Mouse (Mus musculus): Measurements from ENCODE around the gene Apol10b. TPM values are rescaled to one million over a fixed set of nuclear protein-coding genes. Genes with fewer than 3 reads are reported as not detected.
"Not testable (repeated sequence)": the region's sequence is repeated elsewhere in the genome, so short reads cannot be mapped to it uniquely, and the experiment has no call there.

The Apol10b gene
- polyA plus RNA-seq (2016; fragmentation: Nextera tagmentation; extraction: Ambion mirVana): not detected in 2 replicates

DNA sequence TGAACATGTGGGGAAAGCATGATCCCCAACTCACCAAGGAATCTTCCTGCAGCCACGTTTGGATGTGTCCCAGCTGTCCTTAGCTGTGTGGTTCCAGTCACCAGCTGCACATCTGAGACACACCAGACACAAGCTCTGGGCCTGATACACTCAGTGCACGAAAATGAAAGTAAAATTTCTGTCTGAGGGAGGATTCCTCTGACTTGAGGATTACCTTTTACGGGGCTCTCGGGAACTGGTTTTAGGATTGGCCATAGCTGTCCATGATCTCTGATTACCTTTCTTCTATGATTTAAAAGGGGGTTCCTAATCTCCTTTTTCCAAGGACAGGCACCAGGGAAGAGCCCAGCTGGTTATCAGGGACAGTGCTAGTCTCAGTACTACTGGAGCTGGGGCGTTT lies at the start of gene Apol10b:
Gene Apol10b (minus strand): TSS at position 165 of the 400 bp plus-strand sequence.
- Histone ChIP-seq H3K27ac (no peak within 1 kb of the TSS), H3K9me3 (no peaks in the 10 kb centered on the region), H3K36me3 (no peaks in the 10 kb centered on the region), H3K4me3 (no peak within 1 kb of the TSS), H3K27me3 (ENCODE audit: insufficient read depth, poor library complexity, severe bottlenecking) (no peaks in the 10 kb centered on the region), H3K4me1 (peaks cover 8% of the 10 kb centered on the region; the same call in 1 of the 2 replicates)
- WGBS: 59% methylated on average over 5 of the region's 5 CpGs
- DNase-seq (ENCODE audit: low spot score): no peak

DNA sequence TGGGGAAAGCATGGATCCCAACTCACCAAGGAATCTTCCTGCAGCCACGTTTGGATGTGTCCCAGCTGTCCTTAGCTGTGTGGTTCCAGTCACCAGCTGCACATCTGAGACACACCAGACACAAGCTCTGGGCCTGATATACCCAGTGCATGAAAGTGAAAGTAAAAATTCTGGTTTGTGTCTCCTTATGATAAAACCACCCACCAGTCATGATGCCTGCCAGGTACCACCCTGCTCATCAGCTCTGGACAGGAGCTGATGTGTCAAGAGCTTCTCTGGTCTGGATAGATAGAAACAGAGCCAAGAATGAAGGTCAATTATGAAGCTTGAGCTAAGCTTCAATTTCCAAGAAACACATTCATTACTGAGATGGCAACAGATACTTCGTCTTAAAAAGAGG lies 47.3 kb upstream of the Apol10b start, which contains the start of gene Apol11b:
Gene Apol11b (minus strand): TSS at position 111 of the 400 bp plus-strand sequence.
- not testable (repeated sequence) for H3K4me3 ChIP-seq; H3K4me1 ChIP-seq; H3K9me3 ChIP-seq; DNase-seq (ENCODE audit: low spot score); H3K27me3 ChIP-seq (ENCODE audit: insufficient read depth, poor library complexity, severe bottlenecking); H3K36me3 ChIP-seq; H3K27ac ChIP-seq
- 61% methylated on average over 2 of the region's 2 CpGs for WGBS

DNA sequence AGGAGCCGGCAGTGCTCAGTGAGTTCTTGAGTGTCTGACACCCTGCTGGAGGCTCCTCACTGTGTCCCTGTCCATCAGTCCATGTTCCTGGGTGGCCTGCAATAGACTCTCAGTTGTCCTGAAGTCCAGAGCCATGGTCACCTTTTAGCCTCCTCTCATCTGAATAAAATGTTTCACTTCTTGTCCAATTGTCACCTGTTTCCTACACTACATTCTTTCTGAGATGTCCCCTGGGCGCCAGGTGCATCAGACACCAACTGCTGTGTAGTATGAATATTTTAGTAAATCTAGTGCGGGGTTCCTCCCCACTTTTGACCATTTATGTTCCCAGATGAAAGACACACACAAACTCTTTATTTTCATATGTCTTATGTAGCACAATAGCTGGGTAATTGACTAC lies 33.9 kb upstream of the Apol10b start:
- H3K9me3 ChIP-seq; H3K36me3 ChIP-seq; DNase-seq (ENCODE audit: low spot score); H3K4me1 ChIP-seq; H3K4me3 ChIP-seq; H3K27ac ChIP-seq; H3K27me3 ChIP-seq (ENCODE audit: insufficient read depth, poor library complexity, severe bottlenecking): not testable (repeated sequence)
- whole genome bisulfite sequencing: 70% methylated on average over 3 of the region's 3 CpGs

DNA sequence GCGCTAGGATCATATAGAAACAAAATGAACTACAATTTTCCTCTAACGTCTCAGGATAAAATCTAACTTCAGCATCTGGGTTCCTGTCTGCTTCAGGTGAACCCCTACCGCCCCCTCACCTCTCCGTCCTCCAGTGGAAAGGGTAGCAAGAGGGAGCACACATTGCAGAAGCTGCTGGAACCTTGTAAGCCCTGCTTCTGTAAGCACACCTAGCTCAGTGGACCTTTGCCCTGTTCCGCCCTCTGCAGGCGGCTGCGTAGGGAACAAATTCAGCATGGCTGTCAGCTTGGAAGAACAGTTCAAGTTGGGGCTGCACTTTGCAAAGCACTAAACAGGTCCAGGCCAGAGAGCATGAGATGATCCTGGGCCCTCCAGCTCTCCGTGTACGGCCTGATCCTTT lies 32.7 kb upstream of the Apol10b start:
- DNase-seq (ENCODE audit: low spot score): peak; percentile 65
- H3K4me1 ChIP-seq; H3K27ac ChIP-seq; H3K36me3 ChIP-seq; H3K27me3 ChIP-seq (ENCODE audit: insufficient read depth, poor library complexity, severe bottlenecking); H3K9me3 ChIP-seq; H3K4me3 ChIP-seq: not testable (repeated sequence)
- WGBS: 52% methylated on average over 9 of the region's 9 CpGs

DNA sequence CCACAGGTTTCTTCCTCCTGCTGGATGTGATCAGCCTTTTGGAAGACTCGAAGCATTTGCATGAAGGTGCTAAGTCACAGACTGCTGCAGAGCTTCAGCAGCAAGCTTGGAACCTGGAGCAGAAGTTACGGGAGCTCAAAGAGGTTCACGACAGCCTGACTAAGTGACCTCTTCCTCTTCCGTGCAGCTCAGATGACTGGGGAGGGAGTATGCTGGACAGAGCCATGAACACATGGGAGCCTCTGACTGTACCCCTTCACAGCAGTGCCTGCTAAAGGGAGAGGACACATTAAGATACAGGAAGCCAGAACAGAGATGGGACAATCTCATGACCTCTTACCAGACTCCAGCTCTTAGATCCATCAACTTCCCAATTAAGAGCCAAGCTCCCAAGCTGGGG lies 30.5 kb upstream of the Apol10b start:
- not testable (repeated sequence) for H3K27ac ChIP-seq; H3K27me3 ChIP-seq (ENCODE audit: insufficient read depth, poor library complexity, severe bottlenecking); H3K4me3 ChIP-seq; H3K4me1 ChIP-seq; H3K36me3 ChIP-seq; H3K9me3 ChIP-seq
- WGBS: 64% methylated on average over 4 of the region's 4 CpGs
- DNase-seq (ENCODE audit: low spot score): peak; percentile 31

DNA sequence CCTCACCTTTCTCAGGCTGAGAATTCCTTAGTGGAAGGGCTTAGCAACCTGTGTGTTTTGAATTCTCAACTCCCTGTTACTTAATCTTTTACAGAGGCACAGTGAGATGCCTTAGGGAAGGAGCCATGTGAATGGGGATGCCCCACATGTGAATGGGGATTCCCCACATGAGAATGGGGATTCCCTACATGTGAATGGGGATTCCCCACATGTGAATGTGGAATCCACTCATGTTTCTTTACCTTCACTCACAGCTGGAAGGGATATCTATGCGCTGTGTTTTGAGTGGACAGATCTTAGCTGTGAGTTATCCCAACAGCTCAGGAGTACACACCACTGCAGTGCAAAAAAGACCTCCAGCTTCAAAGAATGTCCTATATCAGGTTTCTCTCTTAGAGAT lies 28.8 kb upstream of the Apol10b start:
- DNase-seq (ENCODE audit: low spot score): no peak
- H3K4me1 ChIP-seq: no peaks in the 10 kb centered on the region
- H3K4me3 ChIP-seq: no peak overlapping the region
- WGBS: 80% methylated on average over 1 of the region's 1 CpGs
- H3K36me3 ChIP-seq: no peaks in the 10 kb centered on the region
- no peaks in the 10 kb centered on the region for H3K27me3 ChIP-seq (ENCODE audit: insufficient read depth, poor library complexity, severe bottlenecking)
- H3K27ac ChIP-seq: no peak overlapping the region
- no peaks in the 10 kb centered on the region for H3K9me3 ChIP-seq

DNA sequence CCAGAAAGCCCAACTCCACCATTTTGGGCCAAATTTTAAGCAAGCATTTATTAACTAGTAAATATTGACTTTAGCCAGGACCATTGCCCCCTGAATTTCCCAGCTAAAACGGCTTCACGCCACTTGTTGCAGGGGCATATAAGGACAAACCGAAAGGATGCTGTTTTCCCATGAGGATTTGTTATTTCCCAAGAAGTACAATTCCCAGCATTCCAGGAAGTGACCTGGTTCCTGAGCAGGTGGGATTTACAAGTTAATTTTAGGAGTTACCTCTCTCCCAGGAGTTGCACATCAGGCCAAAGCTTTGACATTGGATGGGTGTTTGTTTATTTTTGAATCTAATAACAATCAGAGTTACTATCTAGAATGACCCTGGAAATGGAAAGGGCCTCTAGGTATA lies 10.1 kb upstream of the Apol10b start:
- no peak for DNase-seq (ENCODE audit: low spot score)
- H3K4me3 ChIP-seq: no peak overlapping the region
- no peaks in the 10 kb centered on the region for H3K27me3 ChIP-seq (ENCODE audit: insufficient read depth, poor library complexity, severe bottlenecking)
- no peaks in the 10 kb centered on the region for H3K4me1 ChIP-seq
- no peaks in the 10 kb centered on the region for H3K36me3 ChIP-seq
- H3K27ac ChIP-seq: no peak overlapping the region
- H3K9me3 ChIP-seq: no peaks in the 10 kb centered on the region
- WGBS: 85% methylated on average over 3 of the region's 3 CpGs

DNA sequence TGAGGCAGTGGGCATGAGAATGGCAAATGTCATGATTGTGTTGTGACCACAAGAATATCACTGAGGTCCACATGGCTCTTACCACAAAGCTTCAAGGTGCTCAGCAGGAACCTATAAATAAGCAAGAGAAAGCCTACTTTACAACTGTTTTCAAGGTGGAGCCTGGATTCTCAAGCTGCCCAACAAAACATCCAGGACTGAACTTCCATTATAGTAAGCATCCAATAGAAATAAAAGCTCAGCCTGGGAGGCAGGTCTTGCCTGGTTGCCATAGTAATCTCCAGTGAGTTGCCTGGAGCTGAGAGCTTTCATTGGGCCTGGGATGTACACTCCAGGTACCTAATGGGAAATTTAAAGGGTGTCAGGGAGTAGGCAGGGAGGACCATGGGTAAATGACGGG lies 3.0 kb upstream of the Apol10b start, which contains the start of gene Gm36245:
Gene Gm36245 (plus strand): TSS at position 301 of the 400 bp plus-strand sequence.
- Histone ChIP-seq H3K4me3 (no peak within 1 kb of the TSS), H3K9me3 (no peaks in the 10 kb centered on the region), H3K36me3 (no peaks in the 10 kb centered on the region), H3K4me1 (no peaks in the 10 kb centered on the region), H3K27ac (no peak within 1 kb of the TSS), H3K27me3 (ENCODE audit: insufficient read depth, poor library complexity, severe bottlenecking) (no peaks in the 10 kb centered on the region)
- no peak for DNase-seq (ENCODE audit: low spot score)
- 95% methylated on average over 1 of the region's 1 CpGs for WGBS

DNA sequence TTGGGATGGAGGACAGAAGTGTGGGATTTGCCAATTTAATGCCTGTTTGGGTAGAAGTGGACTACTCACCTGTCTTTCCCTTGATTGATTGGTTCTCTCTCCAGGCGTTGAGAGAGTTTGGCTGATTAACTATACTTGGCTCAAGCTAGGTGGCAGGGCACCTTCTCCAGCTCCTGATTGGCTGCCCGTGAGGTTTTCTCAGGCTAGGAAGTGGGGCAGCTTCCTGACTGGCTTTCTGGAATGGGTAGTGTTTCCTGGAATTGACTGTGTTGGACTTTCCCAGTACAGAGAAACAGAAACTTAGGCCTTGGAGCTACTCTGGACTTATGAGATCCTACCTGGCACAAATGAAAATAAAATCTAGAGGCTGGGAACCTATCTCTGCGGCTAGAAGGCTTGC lies 2.5 kb upstream of the Apol10b start:
- H3K4me1 ChIP-seq: peaks cover 4% of the 10 kb centered on the region; the same call in 1 of the 2 replicates
- H3K27ac ChIP-seq: no peak overlapping the region
- no peak overlapping the region for H3K4me3 ChIP-seq
- 46% methylated on average over 3 of the region's 3 CpGs for WGBS
- H3K9me3 ChIP-seq: no peaks in the 10 kb centered on the region
- no peaks in the 10 kb centered on the region for H3K27me3 ChIP-seq (ENCODE audit: insufficient read depth, poor library complexity, severe bottlenecking)
- no peak for DNase-seq (ENCODE audit: low spot score)
- no peaks in the 10 kb centered on the region for H3K36me3 ChIP-seq

DNA sequence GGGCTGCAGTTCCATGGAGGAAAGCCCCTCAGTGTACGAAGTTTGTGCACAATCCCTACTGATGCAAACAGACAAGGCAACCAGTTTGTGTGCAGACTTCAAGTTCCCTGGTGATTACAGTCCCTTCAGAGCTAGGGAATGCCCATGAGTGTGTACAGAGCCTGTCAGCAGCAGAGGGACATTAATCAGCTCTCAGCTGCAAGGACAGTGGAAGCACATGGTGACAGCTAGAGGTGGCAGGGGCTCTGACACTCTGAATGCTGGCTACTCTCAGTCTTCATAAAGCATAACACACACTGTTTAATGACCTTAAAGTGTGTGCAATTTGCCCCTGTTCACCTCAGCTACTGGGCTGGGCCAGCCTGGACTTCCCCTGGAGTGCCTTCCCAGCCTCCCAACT lies 2.4 kb downstream of the Apol10b start:
- DNase-seq (ENCODE audit: low spot score): no peak
- Histone ChIP-seq H3K27me3 (ENCODE audit: insufficient read depth, poor library complexity, severe bottlenecking) (no peaks in the 10 kb centered on the region), H3K4me1 (peaks cover 8% of the 10 kb centered on the region; the same call in 1 of the 2 replicates), H3K4me3 (no peak overlapping the region), H3K27ac (no peak overlapping the region), H3K9me3 (no peaks in the 10 kb centered on the region), H3K36me3 (no peaks in the 10 kb centered on the region)
- 36% methylated on average over 1 of the region's 1 CpGs for WGBS

DNA sequence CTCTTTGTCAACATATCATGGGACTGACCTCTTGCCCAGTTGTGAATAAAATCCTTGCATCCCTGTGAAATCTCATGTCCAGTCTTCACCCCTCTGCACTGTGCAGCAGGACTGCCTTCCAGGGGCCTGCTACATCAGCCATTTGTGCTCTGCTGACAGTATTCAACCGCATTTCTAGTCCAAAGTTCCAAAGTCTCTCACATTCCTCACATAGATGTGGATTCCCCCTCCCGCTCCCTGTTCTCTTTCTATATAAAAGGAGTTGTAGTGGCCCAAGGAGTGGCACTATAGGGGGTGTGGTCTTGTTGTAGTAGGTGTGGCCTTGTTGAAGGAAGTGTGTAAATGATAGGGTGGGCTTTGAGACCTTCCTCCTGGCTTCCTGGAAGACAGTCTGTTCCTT lies 5.0 kb downstream of the Apol10b start:
- no peaks in the 10 kb centered on the region for H3K9me3 ChIP-seq
- 67% methylated on average over 2 of the region's 2 CpGs for WGBS
- no peaks in the 10 kb centered on the region for H3K36me3 ChIP-seq
- H3K4me3 ChIP-seq: no peak overlapping the region
- H3K4me1 ChIP-seq: peaks cover 8% of the 10 kb centered on the region; the same call in 1 of the 2 replicates
- no peak for DNase-seq (ENCODE audit: low spot score)
- no peaks in the 10 kb centered on the region for H3K27me3 ChIP-seq (ENCODE audit: insufficient read depth, poor library complexity, severe bottlenecking)
- no peak overlapping the region for H3K27ac ChIP-seq

DNA sequence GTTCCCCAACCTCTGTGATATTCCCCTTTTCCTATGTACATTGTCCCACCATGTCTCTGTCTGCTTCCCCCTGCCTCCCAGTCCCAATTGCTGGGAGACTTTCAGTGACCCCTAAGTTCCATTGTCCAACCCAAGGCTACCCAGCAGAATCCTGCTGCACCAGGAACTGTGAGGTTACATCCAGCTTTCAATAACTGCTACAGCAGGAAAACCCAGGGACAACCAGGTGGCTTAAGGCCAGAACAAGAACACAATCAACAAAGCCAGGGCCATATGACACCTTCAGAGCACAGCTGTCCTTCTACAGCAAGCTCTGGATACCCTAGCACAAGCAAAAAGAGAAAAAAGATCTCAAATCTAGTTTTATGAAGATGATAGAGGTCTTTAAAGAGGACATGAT lies 6.9 kb downstream of the Apol10b start:
- no peaks in the 10 kb centered on the region for H3K27me3 ChIP-seq (ENCODE audit: insufficient read depth, poor library complexity, severe bottlenecking)
- no peaks in the 10 kb centered on the region for H3K36me3 ChIP-seq
- H3K4me1 ChIP-seq: peaks cover 8% of the 10 kb centered on the region; the same call in 1 of the 2 replicates
- H3K27ac ChIP-seq: no peak overlapping the region
- H3K4me3 ChIP-seq: no peak overlapping the region
- no peaks in the 10 kb centered on the region for H3K9me3 ChIP-seq
- DNase-seq (ENCODE audit: low spot score): no peak

DNA sequence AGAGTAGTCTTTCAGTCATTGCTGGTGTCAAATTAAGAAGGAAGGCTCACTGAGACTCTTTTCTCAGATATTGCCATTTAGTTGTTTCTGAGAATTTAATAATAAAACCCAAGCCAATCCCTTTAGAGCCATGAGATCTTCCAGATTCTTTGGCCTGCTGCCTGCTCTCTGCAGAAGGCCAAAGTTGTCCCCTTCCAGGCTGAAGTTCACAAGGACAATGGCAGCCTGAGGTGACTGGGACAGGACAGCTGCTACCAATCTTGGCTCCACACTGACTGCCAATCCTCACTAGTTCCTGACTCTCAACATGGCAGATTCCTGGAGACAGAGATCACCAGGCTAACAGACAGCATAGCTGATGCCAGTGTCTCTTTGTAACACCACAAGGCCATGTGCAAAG lies 8.9 kb downstream of the Apol10b start:
- Histone ChIP-seq H3K27me3 (ENCODE audit: insufficient read depth, poor library complexity, severe bottlenecking) (no peaks in the 10 kb centered on the region), H3K9me3 (0 out of 2 replicates have a peak, but pooled peaks cover 5% of the 10 kb centered on the region), H3K36me3 (no peaks in the 10 kb centered on the region), H3K4me3 (no peak overlapping the region), H3K27ac (no peak overlapping the region), H3K4me1 (no peaks in the 10 kb centered on the region)
- no peak for DNase-seq (ENCODE audit: low spot score)

DNA sequence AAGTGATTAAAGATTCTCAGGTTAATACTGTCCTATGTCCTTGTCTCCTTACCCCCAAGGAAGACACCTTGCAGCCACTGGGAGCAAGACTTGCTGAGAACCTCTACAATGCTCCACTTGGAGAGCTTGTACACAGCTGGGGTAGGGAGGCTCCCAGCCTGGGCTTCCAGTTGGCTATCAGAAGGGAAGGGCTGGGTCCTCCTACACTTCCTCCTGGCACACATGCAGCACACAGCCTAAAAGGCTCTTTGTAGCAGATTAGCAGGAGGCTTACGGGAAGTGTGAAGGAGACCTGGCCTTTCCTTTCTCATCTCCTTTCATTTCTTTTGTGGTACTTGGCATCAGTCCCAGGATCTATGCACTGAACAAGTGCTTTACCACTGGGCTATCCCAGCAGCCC lies 14.2 kb downstream of the Apol10b start:
- 0 out of 2 replicates have a peak, but pooled peaks cover 5% of the 10 kb centered on the region for H3K9me3 ChIP-seq
- DNase-seq (ENCODE audit: low spot score): no peak
- no peak overlapping the region for H3K4me3 ChIP-seq
- no peaks in the 10 kb centered on the region for H3K27me3 ChIP-seq (ENCODE audit: insufficient read depth, poor library complexity, severe bottlenecking)
- H3K36me3 ChIP-seq: no peaks in the 10 kb centered on the region
- H3K27ac ChIP-seq: no peak overlapping the region
- 26% methylated on average over 1 of the region's 1 CpGs for WGBS
- no peaks in the 10 kb centered on the region for H3K4me1 ChIP-seq
